Mouse (Mus musculus) layer of hippocampus, adult 8-10 months (tissue): ENCODE data around the gene Neu2. TPM values are rescaled to one million over a fixed set of nuclear protein-coding genes. Genes with fewer than 3 reads are reported as not detected.
A peak's percentile ranks its signal among the peaks of the same experiment; 100 is the strongest.

Experiments
- DNase-seq, 2 experiments: peaks; one replicate each; pipeline ENCODE4 v3.0.0; 2022; ENCODE audit warnings: low spot score in 2 of 2
- total RNA-seq, 4 experiments: library from RNA; stranded (reverse); gene quantifications; 2 replicates each; pipeline ENCODE4 v1.2.4; 2022

The Neu2 gene
- total RNA-seq, 4 experiments from 2014 or later = 0.85 to 1.7 (median 0.93) TPM; not detected in 1

GRCm38 (mm10) chr1:87534118-87534517 is 24.4 kb downstream of the Neu2 start:
- no peak for DNase-seq

DNA sequence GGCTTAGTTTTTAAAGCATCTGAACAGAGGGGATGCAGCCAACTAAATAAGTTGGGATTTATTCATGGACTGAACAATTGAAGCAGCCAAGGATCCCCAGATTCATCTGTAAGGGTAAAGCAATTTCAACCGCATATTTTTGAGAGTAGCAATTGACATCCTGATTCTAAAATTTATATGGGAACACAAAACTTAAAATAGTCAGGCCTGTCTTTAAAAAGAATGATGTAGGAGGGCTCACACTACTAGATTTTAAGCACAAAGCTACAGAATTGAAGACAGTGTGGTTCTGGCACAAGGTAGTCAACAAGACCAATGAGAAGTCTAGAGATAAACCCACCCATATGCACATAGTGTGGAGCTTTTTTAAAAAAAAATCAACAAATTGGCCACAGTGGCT is 27.3 kb downstream of the Neu2 start:
- DNase-seq = no peak

GRCm38 (mm10) chr1:87541614-87542013 is 31.9 kb downstream of the Neu2 start:
- no peak for DNase-seq

GRCm38 (mm10) chr1:87551008-87551407 is 41.3 kb downstream of the Neu2 start:
- DNase-seq = no peak

GRCm38 (mm10) chr1:87553586-87553985 is 43.9 kb downstream of the Neu2 start:
- no peak for DNase-seq

DNA sequence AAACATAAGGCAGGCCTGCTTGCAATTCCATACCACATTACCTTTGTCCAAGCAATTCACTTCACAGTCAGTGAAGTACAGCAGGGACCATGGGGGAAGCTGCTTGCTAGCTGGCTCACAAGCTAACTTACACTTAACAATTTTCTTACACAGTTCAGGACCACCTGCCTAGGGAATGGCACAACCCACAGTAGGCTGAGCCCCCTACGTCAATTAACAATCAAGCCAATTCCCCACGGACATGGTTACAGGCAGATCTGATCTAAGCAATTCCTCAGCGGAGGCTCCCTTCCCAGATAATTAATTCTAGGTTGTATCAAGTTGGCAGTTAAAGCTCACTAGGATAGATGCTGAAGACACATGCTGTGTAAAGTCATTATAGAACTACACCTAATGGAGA is 53.3 kb downstream of the Neu2 start:
- DNase-seq = no peak

GRCm38 (mm10) chr1:87565760-87566159 is 56.1 kb downstream of the Neu2 start:
- no peak for DNase-seq

DNA sequence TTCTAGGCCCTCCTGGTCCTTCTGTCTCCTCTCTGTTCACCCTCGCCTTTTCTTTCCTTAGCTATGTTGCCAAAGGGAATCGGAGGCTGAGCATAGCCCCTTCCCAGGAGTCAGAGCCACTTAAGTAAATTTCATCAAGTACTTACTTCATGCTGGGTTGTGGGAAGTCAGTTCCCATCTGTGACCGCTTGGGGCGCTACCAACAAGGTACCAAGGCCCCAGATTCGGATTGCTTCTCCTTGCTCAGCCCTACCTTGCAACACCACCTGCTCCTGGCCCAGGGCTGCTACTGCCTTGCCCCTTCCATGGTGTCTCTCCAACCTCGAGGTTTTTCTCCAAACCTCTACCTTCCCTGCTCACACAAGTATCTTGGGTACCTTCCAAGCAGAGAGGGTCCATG is 58.7 kb downstream of the Neu2 start:
- peak in 1 of 2 experiments; percentile 16 for DNase-seq

DNA sequence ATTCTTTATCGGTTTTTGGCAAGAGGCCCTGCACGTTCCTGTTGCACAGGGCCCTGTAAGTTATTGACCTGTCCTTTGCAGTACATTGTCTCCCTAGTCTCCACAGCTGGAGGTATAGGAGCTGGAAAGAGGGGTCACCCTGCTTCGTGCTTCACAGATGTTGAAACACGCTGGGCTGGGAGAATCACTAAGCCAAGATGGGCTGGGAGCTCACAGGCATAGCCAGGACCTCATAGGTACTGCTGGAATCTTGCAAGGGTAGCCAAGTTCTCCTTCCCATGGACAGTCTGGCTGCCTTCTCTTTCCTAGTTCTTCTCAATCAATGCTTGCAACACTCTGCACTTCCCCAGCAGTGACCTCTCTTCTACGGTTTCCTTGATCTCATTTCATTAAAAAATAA is 63.6 kb downstream of the Neu2 start:
- no peak for DNase-seq

DNA sequence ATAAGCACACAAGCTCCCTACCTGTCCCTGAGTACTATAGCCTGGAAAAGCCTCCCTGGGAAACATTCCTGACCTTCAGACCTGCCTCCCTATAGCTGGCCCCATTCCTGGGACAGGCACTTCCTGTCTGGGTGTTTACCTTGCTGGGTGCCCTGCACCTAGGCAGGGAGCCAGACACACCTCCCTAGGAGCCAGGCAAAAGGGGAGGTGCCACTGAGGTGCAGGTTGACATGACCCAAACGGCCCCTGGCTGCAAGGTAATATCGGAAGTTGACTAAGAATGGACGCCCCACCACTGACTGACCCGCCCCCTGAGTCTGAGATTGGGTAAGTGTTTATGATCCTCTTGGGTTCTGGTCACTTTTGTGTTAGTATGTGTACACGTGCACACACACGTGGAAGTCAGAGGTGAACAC is 64.1 kb downstream of the Neu2 start, which contains the start of gene Ngef:
Ngef (minus strand) TSS at position 71 of the 416 bp plus-strand sequence.
- DNase-seq = no peak

- DNase-seq = peak in 1 of 2 experiments; percentile 16
These were observed 64.7 kb downstream of the Neu2 start for GRCm38 (mm10) chr1:87574353-87574752.

GRCm38 (mm10) chr1:87574785-87575184 is 65.1 kb downstream of the Neu2 start:
- DNase-seq = peak; percentile 36 to 55

GRCm38 (mm10) chr1:87578965-87579364 is 69.3 kb downstream of the Neu2 start:
- DNase-seq = no peak

DNA sequence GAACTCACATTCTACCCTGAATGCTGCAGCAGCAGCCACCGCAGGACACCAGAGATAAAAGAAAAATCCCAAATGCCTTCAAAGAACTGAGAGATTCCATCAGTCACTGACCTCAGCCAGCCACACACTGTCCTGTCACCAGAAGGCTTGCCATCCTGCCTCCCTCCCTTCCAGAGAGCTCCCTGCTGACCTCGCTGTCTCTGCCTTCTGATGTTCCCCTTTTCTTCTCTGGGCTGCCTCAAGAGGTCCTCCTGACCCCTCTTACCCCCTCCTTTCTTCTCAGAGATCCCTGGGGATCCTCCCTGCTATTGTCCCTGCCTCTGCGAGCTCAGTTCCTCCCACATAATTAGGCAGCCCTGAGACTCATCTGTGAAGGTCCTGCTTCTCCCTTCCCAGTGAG is 71.1 kb downstream of the Neu2 start:
- DNase-seq = no peak

GRCm38 (mm10) chr1:87589162-87589561 is 79.5 kb downstream of the Neu2 start:
- DNase-seq = no peak

- DNase-seq = no peak
These were observed 80.3 kb downstream of the Neu2 start for GRCm38 (mm10) chr1:87589980-87590379.

DNA sequence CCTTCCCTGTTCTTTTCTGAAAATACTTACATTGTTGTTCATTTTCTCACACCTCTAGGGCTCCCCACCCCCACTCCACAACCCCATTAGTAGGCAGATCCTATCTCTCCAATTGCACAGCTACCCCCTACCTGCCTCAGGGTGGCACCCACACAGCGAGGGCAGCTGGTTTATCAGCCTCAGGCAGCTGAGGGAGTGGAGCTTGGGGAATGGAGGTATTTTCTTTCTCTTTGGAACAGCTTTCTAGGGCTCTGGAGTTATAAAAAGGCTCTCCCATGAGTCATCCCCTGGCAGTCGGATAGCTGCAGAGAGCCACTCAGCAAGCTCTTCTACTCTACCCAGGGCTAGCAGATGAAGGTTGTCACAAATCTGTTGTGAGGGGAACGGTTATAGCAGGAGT is 84.6 kb downstream of the Neu2 start:
- no peak for DNase-seq

DNA sequence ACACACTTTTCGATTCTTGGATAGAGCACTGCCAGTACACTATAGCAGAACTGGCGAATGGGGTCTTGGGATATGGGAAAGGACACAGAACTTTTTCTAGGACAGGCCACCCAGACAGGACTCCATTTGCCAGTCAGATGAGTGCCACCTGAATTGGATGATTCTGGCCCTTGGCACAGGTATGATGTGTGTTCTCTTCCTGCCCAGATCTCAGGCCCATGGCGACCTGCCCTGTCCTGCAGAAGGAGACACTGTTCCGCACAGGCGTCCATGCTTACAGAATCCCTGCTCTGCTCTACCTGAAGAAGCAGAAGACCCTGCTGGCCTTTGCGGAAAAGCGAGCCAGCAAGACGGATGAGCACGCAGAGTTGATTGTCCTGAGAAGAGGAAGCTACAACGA is 85.0 kb downstream of the Neu2 start:
- DNase-seq = no peak

DNA sequence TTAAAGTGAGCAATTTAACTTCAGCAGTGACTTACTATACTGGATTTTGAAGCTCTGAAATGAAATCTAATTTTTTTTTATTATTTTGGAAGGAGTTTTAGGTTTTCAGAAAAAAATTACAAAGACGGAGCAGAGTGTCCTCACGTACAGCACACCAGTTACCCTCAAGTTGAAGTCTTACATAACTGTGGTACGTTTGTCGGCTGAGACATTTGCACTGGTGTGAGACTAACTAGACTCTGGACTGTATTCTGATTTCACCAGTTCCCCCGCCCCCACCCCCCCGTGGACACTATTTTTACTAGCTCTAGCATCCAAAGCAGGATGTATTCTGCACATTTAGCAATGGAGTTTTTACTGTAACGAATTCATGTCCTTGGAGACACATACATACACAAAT is 90.8 kb downstream of the Neu2 start:
- no peak for DNase-seq

GRCm38 (mm10) chr1:87601801-87602200 is 92.1 kb downstream of the Neu2 start:
- DNase-seq = no peak

DNA sequence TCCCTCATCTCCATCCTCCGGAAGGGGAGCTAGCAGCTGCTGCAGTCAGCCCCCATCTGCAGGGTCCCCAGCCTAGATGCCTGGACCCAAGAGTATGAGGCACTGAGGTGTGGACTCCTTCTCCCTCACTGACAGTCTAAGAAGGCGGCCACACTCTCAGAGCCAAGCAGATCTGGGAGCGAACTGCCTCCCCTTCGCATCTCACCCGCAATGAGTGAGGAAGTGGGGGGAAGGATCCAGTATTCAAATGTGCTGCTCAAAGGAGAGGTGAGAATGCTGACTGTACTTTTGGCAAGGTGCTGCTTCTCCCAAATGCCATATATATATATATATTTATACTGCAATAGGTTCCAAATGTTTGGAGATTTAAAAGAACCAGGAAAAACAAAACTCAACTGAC is 93.7 kb downstream of the Neu2 start:
- no peak for DNase-seq

GRCm38 (mm10) chr1:87605296-87605695 is 95.6 kb downstream of the Neu2 start:
- DNase-seq = no peak

- DNase-seq = peak; percentile 71 to 72
These were observed 97.8 kb downstream of the Neu2 start for GRCm38 (mm10) chr1:87607385-87608091.
